Mouse (Mus musculus) cerebellum, postnatal 14 days (tissue): ENCODE measurements at regions not wholly inside any gene's neighbourhood (a gene's known extent, or its start where the extent isn't known, plus 50 kb on each side); places are given as distances from the start of the nearest gene placed in this dataset.
A peak's percentile ranks its signal among the peaks of the same experiment; 100 is the strongest.

Experiments used
- DNase-seq, 2 experiments: peaks; one replicate each; pipeline ENCODE4 v3.0.0; 2021; ENCODE audit warnings: mixed read lengths in 2 of 2

DNA sequence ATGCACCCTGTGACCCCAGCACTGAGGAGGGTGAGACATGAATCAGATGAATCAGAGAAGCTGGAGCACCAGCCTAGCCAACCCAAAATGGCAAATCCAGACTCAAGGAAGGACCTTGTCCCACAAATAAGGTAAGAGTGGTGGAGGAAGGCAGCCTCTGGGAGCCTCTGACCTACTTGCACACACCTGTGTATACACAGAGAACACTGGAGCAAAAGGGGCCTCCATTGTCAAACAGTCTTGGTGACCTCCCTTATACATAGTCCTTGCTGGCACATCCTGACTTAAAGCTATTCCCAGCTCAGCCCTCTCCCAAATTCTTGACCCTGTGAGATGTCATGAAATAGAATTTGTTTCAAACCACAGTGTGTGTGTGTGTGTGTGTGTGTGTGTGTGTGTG is 57.1 kb downstream of the Inhbb start:
- no peak for DNase-seq

- DNase-seq, result no peak
Measured at GRCm38 (mm10) chr1:119358096-119358495, 64.0 kb downstream of the Inhbb start.

- DNase-seq, result no peak
Measured at GRCm38 (mm10) chr1:119356916-119357315, 65.1 kb downstream of the Inhbb start.

DNA sequence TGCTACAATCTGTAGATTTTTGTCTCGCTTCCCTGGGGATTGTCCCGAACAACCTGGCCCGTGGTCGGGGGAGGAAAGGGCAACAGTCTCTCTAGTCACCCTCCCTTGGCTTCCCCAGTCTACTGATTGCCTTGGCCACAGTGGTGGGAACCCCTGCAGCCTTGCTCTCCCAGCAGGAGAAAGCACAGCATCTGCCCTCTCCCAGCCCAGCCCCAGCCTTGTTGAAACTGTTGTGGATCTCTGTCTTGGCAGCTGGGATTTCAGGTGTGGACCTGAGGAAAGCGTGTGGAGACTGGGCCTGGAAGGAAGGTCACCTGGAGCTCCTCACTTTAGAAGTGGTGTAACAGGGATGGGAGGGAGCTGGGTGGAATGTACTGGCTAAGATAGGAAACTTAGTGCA is 66.6 kb downstream of the Inhbb start:
- no peak for DNase-seq

DNA sequence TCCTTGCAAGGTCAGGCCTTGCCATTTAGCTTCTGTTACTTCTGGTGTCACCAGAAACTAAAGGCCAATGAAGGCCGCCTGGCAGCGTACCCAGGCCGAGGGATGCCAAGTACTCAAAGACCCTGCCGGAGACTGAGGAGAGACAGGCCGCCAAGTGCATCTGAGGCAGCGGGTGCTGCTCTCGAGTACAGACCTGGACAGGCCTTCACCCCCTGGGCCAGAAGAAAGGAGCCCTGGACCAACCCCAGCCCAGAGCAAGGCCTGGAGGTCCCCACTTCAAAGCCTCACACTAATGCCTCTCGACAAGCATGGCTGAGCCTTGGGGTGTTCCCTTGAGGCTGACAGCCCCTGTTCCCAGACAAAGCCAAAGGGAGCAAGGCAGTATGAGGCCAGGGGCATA is 70.5 kb downstream of the Inhbb start:
- peak; percentile 37 to 44 for DNase-seq

- no peak for DNase-seq
Measured at GRCm38 (mm10) chr1:119350846-119351245, 71.2 kb downstream of the Inhbb start.

DNA sequence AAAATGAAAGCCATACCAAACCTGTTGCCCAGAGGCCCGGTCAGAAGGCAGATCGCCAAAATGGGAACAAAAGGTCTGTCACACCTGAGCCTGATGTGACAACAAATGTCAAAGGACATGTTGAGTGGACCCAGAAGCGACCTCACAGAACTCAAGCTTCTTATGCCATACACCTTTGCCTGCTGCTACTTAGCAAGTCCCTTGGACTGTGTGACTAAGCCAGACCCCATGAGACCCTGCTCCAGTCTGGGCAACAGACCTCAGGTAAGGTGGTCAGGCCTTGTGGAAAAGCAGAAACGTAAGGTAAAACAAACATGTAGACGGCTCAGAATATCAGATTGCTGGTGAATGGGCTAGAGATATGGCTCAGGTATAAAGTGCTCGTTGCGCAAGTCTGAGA is 71.8 kb downstream of the Inhbb start:
- DNase-seq, result no peak

GRCm38 (mm10) chr1:119348456-119349208 is 73.4 kb downstream of the Inhbb start:
- DNase-seq, result no peak

DNA sequence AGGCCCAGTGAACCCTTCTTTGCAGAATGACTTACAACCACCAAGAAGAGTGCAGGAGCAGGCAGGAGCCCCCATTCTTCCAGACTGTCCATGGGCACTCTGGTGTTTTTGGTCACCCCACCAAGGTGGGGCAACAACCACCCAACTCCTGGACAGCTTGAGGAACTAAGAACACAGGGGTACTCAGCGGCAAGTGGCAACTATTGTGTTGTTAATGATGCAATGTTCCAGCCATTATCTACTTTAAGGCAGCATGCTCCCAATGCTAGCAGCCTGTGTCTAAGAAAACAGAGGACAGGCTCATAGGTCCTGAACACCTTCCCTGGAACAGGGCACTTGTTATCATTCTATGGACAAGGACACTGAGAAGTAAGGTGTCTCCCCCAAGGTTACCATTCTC is 74.3 kb downstream of the Inhbb start:
- no peak for DNase-seq

- no peak for DNase-seq
Measured at GRCm38 (mm10) chr1:119346634-119347155, 75.4 kb downstream of the Inhbb start.

GRCm38 (mm10) chr1:119345115-119345791 is 76.8 kb downstream of the Inhbb start:
- peak in 1 of 2 experiments; percentile 18 for DNase-seq

DNA sequence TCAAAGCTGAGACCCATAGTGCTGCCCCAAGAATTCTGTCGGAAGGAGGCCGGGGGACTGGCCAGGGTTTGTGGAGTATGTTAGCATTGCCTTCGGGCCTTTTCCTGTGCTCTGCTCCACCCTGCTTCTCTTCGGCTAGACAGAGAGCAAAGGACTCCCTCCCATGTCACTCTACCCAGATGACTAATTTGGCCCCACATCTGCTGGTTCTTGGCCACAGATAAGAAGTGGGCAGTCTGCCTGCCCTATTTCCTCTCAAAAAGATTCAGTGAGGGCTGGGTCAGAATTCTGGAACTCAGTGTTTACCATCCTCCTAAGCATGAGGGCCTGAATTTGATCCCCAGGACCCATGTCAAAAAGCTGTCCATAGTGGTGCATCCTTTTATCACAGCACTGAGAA is 78.0 kb downstream of the Inhbb start:
- DNase-seq, result no peak

- DNase-seq, result no peak
Measured at GRCm38 (mm10) chr1:119335171-119335570, 86.9 kb downstream of the Inhbb start.

- DNase-seq, result no peak
Measured at GRCm38 (mm10) chr1:119330751-119331326, 91.2 kb downstream of the Inhbb start.

GRCm38 (mm10) chr1:119329693-119330434 is 92.2 kb downstream of the Inhbb start:
- DNase-seq, result no peak

DNA sequence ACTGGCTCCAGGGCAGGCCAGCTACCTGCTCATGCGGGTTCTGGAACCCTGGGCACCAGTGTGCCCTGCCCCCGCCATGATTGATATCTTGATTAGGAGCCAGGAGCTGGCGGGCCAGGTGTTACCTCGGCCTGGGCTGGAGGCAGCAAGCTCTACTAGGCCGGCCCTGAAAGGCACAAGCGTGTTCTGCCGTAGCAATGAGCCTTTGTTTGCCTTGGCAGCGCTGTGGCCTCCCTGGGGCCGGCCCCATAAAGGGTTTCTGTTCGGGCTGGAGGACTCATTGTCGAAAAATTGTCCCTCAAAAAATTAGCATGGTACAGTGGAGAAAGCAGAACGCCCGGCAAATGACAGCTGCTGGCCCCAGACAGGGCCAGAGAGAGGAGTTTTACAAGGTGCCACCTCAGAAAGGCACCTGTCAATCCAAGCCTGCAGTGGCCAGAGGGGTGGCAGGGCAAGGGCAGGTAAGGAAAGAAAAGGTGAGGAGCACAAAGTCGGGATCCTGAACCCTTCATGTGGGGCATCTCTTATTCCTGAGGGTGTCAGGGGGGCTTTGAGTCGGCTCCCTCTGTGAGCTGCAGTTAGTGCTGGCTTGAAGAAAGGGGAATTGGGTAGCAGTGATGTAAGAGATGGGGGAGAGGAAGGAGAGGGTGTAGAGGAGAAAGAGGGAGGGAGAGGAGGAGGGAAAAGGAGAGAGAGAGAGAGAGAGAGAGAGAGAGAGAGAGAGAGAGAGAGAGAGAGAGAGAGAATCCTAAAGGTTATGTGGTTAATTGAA is 92.9 kb downstream of the Inhbb start:
- peak; percentile 44 to 55 for DNase-seq

DNA sequence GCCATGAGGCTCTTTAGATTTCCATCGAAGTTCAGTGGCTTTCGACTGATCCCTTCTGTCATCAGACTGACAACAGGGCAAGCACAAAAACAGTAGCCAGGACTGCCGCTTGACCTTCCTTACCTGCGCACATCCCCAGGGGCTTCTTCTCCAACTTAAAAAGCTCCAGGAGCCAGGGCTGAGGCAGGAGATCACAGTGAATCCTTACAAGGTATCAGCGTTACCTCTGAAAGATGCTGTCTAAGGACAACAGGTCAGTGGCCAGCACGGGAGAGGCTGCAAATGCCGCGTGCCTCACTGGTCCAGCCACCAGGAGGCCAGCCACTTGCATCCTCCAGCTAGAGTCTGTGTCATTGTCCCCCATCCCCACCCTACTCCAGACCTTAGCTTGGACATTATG is 97.5 kb downstream of the Inhbb start:
- no peak for DNase-seq

- no peak for DNase-seq
Measured at GRCm38 (mm10) chr1:119322279-119322995, 99.6 kb downstream of the Inhbb start.

GRCm38 (mm10) chr1:119321799-119322198 is 100.2 kb downstream of the Inhbb start:
- DNase-seq, result no peak

DNA sequence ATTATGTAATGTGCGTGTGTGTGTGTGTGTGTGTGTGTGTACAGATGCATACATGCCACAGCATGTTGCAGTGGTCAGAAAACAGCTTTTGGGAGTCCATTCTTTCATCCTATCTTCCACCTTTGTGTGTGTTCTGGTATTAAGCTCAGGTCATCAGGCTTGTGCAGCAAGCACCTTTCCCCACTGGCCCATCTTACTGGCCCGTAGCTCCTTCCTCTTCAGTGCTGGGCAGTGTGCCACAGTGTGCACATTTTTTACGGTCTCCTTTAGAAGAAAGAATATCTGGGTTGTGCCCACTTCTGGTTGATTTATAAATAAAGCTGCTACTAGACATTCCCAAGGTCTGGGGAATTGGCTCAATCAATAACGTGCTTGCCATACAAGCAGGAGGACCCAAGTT is 105.0 kb downstream of the Inhbb start:
- no peak for DNase-seq

DNA sequence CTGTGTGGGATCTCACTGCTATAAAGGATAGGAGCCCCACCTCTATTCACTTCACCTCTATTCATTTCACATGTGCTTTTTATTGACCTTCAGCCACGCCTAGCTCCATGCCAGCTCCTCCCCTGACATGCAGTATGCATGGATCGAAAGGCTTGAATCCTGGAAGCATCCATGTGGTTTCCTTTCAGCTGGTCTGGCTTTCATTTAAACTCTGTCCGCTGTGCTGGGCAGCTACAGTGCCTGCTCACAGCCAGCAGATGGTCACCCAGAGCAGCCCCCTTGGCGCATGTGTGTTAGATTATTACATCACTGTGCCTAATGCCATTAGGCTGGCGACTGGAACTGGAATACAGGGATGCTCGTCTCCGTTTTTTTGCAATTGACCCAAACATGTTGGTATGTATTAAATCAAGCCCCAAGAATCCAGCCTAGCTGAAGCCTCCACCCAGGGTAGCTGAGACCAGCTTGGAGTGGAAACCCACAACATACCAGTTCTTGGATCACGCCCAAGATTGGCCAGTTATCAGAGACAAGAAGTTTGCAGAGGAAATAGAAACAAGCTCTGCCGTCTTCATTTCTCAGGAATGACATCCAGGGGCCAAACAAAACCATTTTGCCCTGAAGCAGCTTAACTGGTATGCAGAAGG is 113.2 kb downstream of the Inhbb start:
- peak; percentile 65 to 69 for DNase-seq
